Mouse (Mus musculus) WW6 (cell line): ENCODE measurements around the gene Stx4a.
"Not testable (repeated sequence)": the region's sequence is repeated elsewhere in the genome, so short reads cannot be mapped to it uniquely, and the experiment has no call there.

ENCODE experiments used
- DNase-seq: peaks from one replicate; pipeline ENCODE4 v3.0.0-alpha.2; 2013; ENCODE audit warnings: low read depth, low spot score

Gene Stx4a

DNA sequence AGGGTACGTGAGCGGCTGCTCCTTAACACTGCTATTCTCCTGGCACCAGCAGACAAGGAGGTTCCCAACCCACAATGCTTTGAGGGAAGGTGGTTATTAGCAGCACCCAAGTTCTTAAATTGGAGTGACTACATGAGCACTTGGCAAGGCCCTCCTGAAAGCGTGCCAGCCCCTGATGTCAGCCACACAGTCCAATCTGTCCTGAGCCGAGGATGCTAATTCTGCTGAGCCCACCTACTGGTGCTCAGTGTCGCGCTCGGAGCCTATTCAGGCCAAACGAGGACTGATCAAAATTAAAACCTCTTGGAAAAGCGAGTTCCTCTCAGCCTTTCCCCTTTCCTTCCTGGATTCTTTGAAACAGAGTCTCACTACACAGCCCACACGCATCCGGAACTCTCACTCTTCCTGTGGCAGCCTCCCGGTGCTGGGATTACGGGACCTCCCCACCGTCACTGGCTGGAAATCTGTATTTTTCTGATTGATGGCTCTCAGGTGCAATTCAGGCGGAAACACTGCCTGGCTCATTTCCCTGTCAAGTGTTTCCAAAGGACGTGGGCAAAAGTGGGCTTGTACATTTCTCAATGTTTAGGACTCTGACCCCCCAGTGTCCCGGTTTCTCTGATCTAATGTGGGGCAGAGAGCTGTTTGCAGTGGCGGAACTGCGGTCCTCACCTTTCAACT lies 9.7 kb upstream of the Stx4a start:
- no peak for DNase-seq

DNA sequence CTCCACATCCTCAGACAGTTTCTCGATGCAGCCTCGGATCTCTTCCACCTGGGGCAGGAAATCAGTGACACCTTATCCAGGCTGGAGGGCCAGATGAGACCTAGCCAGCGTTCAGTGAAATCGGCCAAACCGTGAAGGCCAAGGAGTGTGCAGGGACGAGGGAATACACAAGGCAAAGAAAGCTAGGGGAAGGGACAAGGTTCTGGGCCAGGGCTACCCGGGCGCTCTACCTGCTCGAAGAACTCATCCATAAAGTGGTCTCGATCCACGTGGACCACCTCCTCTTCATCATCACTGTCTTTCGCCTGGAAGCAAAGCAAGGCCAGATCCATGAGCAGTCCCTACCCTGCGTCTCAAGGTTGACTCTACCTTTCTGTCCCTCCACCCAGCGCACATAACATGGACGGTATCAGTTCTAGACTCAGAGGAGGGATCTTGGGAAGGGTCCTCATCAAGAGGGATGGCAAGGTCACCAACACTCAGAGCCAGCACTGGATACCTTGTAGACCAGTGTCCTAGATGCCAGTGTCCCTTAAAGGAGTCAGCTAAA lies 8.9 kb upstream of the Stx4a start:
- DNase-seq: no peak

DNA sequence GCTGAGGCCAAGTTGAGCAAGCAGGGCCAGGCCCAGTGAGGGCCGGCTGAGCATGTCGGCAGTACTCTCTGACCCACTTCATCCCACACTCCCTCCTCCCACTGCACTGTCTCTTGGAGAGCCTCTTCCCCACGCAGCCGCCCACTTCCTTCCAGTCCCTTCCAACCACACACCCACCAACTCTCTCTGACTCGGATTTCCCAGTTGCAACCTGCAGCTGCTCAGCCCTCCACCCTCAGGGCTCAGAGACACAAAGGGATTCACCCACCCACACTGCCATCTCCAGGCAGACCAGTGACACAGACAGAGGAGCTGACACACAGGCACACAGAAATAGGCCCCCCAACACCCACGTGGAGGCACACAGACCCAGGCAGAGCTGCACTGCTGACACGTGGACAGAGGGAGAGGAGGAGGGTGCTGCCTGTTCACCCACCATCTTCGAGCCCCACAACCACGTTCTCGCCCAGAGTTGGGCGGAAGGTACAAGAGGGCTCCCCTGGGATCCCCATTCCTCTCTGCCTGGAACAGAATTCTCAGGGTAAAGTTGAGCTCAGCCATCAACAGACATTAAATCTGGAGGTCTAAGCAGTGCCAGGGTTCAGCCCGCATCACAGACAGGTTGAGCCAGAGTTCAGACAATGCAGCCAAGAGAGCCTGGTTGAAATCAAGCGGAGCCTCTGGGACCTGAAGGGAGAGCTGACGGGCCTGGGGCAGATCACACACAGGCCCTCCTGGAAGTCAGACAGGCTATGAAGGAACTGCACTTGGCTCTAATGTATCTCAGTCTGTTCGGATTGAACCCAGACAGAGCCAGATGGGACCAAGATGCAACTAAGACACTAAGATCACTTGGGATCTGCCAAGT lies 7.9 kb upstream of the Stx4a start:
- peak; percentile 52 for DNase-seq

DNA sequence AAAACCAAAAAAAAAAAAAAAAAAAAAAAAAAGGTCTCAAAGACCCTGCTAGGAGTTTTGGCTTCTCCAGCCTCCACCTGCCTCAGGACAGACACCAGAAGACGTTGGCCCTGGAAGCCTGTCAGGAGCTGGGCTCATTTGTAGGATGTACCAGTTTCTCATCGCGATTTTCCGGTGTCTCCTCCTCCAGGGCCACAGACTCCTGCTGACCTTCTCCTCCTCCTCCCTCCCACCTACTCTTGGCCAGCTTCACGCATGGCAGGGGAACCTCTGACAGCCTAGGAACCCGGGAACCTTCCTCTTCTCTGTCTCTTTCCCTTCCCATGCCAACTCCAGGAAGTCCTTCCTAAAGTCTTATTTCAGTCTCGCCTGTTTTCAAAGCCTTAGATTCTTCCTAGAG lies 7.0 kb upstream of the Stx4a start:
- DNase-seq: no peak

DNA sequence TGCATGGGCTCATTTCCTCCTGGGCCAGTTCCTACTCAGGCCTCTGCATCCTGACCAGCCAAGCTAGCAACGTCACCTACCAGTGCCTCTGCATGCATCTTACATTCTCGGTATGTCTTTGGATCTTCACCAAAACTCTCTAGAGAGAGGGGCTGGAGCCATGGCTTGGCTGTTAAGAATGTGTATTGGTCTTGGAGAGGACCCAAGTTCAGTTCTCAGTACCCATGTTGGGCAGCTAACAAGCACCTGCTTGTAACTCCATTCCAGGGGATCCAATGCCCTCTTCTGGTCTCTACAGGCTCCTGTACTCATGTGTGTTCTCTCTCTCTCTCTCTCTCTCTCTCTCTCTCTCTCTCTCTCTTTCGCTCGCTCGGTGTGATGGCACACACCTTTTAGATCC lies 6.3 kb upstream of the Stx4a start:
- DNase-seq: no peak

DNA sequence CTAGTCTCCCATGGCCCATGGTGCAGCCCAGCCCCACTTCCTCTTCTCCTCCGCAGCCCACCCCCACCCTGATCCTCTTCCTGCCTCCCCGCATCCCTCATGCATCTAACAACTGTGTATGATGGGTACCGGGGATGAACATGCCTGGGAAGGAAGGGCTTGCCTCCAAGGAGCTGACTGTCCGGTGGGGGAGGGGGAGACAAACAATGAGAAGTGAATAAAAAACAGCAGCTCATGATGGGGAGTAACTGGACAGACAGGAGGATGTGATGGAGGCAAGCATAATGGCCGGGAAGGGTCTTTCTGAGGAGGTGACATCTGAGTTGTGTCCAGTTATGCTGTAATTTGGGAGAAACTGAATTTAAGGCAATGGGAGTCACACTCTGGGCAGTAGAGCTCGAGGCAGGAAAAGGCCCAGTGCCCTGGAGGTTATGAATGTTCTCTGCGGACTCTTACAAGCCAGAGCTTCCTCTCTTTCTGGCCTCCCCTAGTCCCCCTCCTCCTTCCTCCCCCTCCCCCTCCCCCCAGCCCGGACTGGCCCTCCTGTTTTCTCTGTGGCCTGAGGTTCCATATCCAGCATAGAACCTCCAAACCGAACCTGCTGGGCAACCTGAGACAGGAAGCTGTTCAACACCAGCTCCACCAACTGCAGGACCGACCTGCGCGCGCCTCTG lies 3.1 kb upstream of the Stx4a start:
- no peak for DNase-seq

DNA sequence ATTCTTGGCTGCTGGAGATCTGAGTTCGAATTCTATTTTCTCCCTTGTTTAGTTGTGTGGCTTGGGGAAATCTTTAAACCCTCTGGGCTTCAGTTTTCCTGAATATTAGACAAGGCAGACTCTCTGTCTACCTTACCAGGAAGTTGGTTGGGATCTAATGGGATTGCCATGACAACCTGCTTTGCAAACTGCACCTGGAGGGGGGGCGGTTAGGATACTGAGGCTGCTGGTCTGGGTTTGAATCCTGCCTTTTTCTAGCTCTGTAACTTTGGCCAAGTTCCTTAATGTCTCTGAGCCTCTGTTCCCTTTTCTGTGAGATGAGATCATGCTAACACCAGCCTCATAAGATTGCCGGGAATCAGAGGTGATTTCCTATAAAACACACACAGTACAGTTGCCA lies 1.6 kb upstream of the Stx4a start:
- no peak for DNase-seq

DNA sequence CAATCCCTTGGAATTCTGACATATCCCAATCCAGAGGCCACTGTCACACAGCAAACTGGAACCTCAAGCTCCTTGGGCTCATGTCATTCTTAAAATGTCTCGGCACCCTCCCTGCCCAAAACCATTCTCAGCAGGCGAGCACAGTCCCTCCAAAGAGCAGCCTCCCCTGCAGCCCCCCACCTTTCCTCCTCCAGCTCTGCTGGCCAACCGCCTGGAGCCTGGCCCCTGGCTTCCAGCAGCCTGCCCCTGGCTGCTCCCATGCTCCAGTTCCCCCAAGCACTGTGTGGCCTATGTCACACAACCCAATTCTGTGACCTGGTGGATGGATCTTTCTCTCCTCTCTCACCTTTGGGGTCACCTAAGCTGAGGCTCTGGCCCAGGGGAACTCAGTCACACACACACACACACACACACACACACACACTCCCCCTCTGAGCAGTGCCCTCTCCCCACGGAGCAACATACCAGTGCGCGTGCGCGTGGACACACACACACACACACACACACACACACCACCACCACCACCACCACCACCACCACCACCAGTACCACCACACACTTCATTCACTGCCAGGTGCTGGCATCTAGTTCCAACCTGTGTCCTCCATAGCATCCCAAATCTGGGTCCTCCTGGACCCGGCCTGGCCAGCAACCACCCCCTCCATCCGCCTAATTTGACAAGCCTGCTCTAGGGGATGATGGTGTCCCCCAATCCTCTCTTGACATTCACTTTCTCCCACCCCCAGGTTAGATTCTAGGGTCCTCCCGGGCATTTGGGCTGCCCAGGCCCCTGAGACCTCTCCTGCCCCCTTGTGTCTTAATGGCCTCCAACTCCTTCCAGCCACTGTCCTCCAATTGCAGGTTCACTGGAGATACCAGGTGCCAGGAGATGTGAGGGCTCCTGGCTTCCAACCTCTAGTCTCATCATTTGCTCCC lies 590 bp upstream of the Stx4a start:
- DNase-seq: no peak

DNA sequence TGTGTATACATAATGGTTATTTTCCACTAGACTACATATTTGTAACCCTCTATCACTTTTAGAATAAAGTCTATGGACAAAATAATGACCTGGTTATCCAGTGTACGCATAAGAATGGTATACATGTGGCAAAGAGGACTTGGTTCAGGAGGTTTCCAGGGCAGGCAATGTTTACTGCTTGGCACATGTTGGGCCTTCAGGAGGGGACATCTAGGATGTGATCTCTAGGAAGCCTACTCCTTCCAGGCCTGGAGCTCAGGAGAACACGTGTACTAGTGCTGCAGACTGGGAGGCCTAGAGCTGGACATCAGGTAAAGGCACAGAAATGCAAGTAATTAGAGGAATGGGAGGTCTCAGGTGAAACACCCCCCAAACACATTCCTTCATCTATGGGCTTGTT lies 11.5 kb downstream of the Stx4a start:
- DNase-seq: no peak

DNA sequence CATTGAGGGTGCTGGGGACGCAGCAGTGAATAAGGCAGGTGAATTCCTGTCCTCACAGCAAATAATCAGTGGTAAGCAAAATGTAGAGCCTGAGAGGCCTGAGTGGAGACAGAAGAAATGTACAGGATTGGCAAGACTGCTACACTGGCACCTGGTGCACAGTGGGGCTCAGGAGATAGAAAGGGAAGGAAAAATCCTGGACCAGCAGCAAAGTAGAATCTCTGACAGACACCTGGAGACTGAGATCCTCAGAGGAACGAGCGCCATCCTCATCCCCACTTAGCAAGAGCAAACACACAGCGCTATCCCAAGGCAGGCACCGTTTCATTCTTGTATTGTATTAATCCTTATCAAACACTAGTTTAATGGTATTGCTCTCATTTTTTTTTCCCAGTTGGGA lies 13.4 kb downstream of the Stx4a start:
- DNase-seq: no peak

DNA sequence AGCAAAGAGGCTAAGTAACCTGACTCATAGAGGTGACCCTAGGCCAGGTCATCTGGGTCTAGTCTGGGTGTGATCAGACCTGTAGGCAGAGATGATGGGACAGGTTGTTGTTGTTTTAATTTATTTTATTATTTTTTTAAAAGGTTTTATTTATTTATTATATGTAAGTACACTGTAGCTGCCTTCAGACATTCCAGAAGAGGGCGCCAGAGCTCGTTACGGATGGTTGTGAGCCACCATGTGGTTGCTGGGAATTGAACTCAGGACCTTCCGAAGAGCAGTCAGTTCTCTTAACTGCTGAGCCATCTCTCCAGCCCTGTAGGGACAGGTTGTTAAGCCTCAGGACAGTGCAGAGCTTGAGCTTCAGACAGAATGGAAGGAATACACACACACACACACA lies 13.8 kb downstream of the Stx4a start:
- DNase-seq: not testable (repeated sequence)

DNA sequence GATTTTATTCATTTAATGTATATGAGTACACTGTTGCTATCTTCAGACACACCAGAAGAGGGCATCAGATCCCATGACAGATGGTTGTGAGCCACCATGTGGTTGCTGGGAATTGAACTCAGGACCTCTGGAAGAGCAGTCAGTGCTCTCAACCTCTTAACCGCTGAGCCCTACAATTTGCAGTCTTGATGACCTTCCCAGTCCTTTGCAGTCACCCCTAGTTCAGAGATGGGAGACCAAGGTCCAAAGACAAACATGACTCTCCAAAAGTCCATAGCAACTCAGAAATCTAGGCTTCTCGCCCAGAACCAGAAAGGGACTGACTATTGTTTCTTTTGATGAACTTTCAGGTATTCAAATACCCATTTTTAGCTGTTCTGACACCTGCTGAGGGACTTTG lies 15.9 kb downstream of the Stx4a start:
- DNase-seq: not testable (repeated sequence)

DNA sequence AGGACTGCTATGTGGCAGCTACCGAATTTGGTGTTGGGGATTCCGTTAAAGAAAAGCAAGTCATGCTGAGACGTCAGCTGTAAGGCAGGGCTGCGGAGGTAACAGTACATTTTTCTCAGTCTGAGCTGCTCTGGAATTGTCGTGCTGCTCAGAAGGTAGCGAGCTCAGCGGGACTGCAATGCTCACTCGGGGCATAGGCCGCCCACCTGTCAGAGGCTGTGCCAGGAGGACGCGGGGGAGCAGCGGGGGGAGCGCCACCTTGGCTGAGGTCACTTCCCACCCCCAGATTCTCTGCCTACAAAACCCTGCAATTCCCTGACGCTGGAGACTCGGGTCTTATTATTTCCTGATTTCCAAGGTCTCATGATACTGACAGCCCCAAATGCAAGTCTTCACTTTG lies 16.8 kb downstream of the Stx4a start:
- no peak for DNase-seq

DNA sequence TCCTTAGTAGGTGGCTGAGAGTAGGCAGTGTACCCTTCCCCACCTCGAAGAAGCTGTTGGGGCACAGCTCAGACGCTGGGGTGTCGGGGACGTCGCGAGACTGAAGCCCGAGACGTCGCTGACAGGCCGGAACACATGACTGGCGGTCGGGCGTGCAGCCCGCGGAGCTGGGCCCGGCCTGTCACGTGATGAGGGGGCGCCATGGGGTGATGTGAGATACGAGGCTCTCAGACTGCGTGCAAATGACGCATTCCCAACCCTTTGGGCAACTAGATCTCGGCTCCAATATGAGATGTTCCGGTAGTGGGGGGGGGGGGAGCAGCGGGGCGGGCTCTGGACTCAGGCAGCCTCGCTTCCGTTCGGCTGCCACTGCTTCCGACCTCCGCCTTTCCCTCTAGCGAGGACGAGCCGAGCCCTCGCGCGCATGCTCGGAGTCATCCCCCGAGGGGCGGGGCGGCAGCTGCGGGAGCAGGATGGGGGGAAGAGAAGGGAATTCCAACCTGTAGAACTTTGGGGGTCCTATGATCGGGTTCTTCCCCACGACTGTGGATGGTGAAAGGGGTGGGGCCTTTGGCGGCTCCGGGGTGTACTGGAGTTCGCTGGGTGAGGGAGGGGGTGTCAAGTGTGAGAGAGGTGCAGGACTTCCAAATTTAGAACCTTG lies 17.4 kb downstream of the Stx4a start:
- peak; percentile 71 for DNase-seq

DNA sequence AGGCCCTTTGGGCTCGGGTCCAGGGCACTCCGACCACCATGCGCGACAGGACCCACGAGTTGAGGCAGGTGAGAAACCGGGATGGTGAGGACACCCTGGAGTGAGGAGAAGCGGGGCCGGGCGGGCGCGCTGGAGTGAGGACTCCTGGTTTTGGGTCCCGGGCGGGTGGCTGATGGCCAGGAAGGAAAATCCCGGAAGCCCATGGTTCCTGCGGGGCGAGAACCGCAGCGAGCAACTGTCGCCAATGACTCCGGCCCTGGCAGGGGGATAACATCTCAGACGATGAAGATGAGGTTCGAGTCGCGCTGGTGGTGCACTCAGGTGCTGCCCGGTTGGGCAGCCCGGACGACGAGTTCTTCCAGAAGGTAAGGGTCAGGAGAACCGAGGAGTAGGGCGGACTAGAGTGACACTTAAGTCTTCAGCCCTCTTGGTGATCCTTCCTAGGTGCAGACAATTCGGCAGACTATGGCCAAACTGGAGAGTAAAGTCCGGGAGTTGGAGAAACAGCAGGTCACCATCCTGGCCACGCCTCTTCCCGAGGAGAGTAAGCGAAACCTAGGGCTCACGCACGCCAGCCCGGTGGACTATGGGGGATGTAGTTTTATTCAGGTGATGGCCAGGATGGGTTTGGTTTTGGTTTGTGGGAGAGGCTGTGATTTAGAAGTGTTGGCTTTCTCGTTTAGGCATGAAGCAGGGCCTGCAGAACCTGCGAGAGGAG lies 18.1 kb downstream of the Stx4a start:
- no peak for DNase-seq

DNA sequence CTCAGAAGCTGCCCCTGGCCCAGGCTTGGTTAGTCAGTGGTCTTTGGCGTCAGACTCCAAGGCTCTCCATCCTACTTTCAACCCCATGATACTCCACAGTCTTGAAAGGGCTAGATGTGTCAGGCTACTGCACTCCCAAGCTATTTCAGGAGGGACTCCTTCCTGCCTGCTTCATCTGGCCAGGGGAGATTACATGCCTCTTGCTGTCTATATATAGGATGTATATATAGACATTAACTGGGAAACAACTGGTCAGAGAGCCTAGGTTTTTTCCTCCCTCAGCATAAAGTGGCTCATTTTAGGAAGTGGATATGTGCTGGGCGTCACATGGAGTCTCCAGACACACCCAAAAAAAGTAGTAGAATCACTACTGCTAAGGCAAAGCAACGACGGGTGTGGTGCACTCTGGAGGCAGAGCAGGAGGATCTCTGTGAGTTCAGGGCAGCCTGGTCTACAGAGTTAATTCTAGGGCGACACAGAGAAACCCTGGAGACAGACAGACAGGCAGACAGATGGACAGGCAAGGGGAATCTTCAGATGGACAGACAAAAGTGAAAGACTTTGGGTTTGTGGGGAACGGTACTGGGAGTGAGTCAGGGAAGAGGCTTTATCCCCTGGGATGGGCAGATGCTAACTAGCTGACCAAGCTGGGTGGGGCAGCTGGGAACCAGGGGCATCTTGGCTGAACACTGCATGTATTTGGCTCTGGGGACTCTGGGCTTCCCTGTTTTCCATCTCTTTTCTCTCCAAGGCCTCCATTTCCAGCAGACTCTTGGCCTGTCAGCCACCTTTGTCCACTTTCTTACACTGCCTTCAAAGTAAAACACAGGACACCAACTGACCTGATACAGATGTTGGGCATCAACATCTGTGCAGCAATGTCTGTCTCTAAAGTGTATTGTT lies 26.1 kb downstream of the Stx4a start:
- DNase-seq: no peak

DNA sequence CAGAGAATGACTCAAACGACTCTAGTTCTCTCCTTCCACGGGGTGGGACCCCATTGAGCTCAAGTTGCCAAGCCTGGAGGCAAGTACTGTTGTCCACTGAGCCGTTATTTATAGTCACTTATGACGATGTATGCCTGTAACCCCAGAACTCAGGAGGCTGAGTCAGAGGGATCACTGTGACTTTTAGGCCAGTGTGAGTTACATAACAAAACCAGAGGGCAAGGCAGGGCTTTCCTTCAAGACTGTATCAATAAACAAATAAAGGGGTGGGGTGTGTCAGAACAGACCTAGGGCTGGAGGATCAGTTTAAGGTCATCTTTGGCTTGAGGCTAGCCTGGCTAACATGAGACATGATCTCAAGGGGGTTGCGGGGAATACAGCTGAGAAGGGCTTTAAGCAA lies 26.8 kb downstream of the Stx4a start:
- no peak for DNase-seq

DNA sequence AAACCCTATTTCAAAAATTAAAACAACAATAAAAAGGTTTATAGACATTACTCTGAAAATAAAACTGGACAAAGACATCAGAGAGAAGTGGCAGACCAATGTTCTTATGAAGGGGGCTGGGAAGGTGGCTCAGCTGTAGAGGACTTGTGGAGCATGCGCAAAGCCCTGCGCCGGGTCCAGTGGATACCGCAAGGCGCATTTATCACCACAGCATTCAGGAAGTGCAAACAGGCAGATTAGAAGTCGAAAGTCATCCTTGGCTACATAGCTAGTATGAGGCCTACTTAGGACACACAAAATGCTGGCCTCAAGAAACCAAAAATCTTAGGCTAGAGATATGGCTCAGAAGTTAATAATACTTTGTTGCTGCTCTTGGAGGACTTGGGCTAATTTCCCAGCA lies 34.2 kb downstream of the Stx4a start:
- no peak for DNase-seq

DNA sequence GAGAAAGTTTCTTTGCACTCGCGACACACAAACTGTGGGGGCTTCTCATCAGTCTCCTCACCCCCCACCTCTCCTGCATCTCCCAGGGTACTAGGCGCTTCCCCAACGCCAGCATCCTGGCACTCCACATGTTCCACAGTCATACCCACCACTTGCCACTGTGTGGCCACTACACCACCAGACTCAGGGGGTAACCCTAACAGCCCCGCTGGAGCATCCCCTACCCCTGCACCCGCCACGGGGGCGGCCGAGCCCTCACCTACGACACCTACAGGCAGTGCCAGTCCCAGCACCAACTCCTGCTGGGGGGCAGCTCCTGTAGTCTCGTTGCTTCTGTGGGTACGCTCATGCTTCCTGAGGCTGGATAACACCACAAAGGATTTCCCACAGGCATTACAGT lies 42.3 kb downstream of the Stx4a start:
- no peak for DNase-seq
